Mouse (Mus musculus) CD4-positive, CD25-positive, alpha-beta regulatory T cell, adult 4 months (primary cell): ENCODE results near the gene Utp6. TPM values are rescaled to one million over a fixed set of nuclear protein-coding genes. Genes with fewer than 3 reads are reported as not detected.

Experiments used
- ATAC-seq: one replicate; pipeline ENCODE4 v1.8.0; 2017
- polyA plus RNA-seq, 2 experiments: library from polyadenylated mRNA; unstranded; fragments of 100-300 nt; shearing (Covaris generic); gene quantifications; one replicate each; pipeline ENCODE4 v1.2.1; 2017

Gene Utp6
- polyA plus RNA-seq, 2 experiments from 2014 or later, result 39.3 to 52.3 TPM

DNA sequence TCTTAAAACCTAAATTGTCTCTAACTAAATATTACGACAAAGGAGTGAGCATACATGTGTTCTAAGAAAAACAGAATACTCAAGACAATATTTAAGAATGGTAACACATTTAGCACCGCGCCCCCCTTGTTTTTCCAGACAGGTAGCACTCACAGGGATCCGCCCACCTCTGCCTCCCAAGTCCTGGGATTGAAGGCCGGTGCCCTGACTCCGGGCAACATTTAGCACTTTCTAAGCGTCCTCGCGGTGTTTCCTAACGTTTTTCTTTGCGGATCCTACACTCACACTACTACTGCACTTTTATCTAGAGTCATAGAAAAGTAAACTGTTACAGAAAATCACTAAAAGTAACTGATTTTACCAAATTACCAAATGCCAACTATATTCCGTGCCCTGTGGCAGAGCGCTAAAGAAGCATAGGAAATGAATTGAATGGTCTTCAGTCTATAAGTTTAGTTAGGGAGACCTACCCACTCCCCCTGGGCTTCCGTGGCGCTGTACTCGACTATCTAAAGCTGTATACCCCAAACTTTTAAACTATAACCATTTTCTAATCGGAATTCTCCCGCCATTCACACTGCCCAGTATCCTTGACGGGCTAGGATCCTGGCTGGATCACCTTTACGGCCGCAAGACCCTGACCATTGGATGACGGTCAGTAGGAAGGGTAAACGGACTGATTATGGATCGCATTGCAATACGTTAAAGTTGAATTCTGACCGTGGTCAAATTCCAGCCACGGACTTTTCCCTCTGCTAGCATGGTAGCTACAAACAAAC is 655 bp downstream of the Utp6 start:
- no peak for ATAC-seq

DNA sequence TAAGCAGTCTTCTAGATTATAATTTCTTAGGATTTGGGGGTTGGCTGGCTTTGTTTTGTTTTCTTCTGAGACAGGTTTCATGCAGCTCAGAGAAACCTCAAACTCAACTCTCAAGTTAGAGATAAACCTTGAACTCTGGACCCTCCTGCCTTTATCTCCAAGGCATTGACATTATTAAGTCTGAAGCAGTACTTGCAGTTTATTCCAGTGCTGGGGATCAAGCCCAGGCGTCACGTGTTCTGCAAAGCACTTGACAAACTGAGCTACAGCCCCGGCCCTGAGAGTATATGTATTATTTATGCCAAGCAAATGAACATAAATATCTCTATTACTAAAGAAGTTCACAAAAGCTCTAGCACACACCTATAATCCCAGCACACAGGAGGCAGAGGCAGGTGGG is 14.9 kb downstream of the Utp6 start:
- no peak for ATAC-seq

DNA sequence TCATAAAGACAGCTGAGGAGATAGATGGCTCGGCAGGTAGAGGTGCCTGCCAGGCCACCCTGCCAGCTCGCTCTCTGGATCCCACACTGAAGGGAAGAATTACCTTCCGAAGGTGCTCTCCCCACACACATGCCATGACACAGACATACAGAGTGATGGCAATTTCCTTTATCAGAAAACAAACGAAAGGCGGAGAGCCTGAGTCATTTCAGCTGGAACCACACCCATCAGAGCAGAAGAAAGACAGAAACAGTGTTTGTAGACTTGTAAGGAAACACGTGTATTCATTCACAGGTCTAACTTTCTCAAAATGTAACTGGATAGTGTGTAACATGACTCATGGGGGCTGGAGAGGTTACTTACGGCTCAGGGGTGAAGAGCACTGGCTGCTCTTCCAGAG is 18.6 kb downstream of the Utp6 start:
- no peak for ATAC-seq

DNA sequence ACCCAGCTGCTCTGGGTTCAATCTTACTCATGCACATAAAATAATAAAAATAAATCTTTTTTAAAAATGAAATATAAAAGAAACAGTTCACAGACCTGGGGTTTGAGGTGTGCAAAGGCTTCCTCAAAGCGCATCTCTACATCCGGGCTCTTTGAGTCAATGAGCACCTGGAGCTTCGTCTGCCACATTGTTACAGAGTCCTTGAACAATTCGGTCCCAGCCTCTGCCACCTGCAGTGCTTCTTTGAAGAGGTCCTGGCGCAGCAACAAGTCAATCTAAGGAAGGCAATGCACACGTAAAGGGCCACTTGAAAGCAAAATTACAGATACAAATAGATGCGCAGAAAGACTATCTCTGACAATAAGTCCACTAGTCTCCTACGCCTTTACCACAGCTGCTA is 19.1 kb downstream of the Utp6 start:
- ATAC-seq, result no peak

DNA sequence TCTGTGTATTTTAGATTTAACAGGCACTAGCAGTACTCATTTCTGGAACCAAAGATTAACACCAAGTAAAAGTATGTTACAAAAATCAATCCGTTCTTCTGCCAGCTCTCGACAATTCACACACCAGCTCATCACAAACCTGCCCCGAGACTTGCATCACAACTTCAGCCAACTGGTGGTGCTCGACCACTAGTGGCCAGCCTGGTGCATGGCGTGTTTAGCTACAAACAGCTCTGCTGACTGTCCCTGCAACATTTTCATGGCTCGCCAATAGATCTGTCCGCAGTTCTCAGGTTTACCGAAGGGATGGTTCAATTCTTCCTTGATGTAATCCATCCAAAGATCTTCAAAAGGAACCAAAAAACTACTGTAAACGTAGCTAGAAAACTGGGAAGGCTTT is 26.4 kb downstream of the Utp6 start:
- no peak for ATAC-seq

DNA sequence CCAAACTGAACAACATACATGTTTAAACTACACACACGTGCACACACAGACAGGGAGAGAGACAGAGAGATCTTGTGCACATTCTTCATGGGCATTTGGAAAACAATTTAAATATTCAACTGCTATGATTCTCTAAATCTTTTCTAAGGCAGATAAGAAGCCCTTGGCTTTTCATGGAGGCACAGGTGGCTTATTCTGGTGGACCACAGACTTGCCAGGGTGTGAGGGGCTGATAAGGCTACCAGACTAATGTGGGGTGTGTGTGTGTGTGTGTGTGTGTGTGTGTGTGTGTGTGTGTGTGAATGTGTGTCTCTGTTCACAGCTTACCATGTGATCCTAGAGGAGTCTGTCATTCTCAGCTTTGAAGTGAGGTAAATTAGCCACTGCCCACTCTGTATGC is 39.4 kb downstream of the Utp6 start:
- no peak for ATAC-seq

DNA sequence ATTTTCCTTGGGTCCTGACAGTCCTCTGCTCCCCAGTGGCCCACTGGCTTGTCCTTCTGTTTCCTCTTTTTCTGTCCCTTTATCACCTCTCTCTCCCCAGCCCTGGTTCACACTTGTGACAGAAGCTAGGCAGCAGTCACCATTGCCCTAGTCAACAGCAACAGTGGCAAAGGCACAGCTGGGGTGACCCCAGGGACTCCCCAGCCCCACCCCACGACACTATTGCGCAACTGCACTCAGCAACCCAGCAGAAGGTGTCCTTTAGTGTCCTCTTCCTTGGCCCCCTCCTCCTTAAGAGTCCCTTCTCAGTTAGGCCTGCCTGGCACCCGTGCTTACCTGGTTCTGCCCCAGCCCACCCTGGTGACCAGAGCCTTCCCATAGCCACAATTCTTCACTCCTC is 40.0 kb downstream of the Utp6 start:
- no peak for ATAC-seq

DNA sequence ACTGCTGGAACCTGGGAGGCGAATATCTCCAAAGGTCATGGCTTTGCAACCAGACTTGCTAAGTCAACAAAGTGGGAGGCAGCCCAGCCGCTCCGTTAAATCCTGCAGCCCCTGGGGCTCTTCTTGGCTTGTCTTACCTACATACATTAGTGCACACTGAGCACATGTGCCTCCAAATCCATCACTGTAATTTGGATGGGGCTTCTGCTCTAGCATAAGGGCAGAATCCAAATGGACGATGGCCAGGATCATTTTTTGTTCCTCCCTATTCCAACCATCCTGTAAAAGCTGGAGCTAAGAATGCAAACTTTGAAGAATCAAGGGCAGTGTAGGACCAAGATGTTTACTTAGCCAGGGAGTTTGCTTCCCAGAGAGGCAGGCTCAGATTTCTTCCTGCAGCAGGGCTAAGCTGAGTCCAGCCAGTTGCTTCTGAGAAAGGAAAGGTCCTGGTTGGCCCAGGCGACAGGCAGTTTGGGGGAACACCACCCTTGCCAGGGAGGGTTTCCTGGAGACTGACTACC is 41.6 kb downstream of the Utp6 start:
- no peak for ATAC-seq

DNA sequence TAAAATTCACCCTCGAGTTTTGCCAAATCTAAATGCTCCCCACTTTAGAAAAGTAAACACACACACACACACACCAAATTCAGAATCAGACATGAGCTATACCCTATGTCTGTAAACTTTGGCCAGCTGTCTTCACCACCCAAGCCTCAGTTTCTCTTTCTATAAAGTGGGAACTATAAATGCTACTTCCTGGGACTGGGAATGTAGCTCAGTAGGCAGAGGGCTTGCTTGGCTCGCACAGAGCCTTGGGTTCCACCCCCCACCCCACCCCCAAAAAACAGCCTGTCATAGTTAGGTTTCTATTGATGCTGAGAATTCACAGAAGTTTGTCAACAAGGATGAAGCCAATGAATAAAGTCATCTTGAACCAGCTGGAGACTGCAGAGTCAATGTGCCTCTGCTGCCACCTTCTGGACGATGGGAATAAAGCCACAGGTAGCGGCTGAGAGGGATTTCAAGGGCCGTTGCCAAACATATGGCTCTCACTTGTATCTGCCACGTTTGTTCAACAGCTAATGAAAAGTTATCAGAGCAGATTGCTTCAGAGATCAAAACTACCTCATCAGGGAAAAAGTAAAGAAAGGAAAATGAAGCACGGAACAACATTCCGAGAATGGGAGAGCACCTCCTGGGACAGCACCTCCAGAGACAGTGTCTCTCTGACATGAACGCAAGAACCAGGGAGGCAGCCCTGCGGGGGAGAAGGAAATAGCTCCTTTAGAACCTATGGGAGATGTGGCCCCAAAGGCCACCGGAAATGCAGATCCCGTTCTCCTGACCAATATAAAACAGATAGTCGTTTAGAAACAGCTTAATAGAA is 42.3 kb downstream of the Utp6 start:
- peak; percentile 83 for ATAC-seq

DNA sequence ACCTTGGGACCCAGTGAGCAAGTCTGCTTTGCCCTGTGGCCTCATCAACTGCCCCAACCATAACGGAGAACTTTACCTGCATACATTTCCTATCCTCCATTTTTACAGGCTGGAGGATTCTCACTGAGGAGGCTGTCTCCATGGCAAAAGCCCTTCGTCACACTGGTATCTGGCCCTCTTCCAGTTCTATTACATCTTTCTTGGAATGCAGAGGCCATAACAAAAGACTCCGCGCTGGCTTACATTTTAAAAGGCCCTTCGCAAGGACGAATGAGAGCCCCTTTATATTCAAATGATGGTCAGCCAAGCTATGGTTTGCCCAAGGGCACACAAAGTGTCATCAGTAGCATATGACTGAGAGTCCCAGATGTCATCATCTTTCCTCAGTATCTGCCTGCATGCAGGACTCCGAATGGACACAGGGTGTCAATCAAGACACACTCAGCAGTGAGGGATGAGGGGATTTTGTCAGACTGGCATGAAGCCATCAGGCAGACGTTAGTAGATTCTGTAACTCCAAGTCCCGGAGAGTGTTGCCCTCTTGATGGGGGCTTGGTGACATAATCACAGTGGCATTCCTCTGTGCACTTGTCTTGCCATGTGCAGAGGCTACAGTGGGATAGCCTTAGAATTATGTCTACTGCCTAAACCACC is 46.4 kb downstream of the Utp6 start:
- no peak for ATAC-seq

DNA sequence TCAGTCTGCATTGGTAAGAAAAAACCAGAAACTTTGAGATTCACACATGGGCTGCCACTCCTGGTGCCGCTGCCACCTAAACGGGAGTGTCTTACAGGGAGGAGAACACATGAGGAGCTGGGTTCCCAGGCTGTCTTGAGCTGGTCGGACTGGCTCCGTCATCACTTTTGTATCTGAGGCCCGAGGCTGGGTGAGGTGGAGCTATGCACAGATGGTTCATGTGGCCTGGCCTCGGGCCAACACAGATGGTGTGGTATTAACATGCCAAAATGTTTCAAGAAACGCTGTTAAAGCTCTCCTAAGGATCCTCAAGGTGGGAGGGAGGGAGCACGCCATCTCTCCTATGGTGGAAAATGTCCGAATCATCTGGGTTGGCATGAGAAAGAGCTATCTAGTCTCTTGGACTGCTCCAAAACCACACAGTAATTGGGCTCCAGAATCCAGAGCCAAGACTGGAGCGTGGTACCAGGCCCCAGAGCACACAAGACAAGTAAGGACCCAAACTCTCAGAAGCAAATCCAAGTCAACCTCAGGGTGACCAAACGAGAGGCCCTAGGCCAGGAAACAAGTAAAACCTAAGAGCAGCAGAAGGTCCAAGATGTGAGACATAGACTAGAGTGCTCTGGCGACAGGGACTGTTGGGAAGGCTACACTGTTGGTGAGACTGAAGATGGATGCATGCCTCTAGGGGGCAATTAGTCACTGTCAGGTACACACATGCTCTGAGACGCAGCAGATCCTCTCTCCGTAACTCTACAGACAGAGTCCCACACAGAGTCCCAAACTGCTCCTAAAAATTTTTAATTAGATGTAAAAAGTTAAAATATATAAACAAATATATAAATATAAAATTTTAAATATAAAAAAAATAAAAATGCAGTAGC is 53.3 kb downstream of the Utp6 start:
- ATAC-seq, result no peak

DNA sequence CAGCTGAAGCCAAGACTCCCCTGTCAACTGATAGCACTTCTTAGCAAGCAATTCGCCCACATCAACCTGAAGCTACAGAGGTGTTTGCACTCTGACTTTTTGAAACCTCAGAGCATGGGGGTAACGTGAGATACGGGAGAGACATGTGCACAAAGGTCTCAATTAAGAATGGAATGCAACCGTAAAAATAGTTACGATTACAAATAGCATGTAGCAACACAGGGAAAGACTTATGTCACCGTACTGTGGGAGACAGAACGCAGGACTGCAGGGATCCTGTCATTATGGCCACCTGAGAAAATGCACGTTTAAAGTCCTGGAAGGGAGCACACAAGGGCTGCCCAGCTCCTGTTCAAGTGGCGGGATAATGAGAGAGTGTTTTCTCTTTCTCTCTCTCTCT is 55.3 kb downstream of the Utp6 start:
- ATAC-seq, result no peak

DNA sequence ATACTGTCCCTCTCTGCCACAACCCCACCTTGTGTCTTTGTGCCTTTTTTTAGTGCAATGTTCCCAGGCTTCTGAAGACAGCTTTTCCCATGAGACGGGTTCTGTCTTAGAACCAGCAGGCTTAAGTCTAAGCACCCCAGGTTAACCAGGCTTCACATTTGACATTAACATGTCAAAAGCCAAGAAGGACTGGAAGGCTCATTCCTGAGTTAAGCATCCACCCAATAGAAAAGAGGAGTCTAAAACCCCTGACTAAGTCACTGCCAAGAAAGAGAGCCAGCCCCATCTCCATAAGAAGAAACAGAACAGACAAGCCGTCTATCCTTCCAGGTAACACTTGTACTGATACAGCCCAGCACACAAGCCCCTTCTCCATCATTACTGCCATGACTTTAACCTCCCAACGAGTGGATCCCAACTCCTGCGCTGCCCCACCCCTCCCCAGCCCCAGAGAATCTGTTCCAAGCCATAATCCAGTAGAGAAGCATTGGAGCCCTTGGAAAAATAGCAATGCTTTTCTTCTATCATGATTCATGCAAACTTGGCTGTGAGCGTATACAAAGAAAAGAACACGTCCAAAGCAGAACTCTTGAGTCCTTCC is 59.2 kb downstream of the Utp6 start:
- ATAC-seq, result no peak

DNA sequence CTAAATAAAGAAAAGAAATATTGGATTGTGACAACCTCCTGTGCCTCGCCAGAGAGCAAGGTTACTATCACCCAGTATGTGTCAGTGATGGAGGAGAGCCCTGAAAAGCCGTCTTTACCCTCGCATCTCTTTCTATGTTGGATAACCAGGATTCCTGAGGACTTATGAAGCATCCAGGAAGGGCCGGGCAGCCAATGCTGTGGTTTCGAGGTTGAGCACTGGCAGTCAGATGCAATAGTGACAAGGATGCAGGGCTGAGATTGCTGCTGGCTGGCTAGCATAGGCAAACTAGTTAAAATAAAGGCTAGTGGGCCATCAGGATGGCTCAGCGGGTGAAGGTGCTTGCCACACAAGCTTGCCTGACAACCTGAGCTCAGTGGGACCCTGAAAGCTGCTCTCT is 61.0 kb downstream of the Utp6 start:
- ATAC-seq, result no peak

DNA sequence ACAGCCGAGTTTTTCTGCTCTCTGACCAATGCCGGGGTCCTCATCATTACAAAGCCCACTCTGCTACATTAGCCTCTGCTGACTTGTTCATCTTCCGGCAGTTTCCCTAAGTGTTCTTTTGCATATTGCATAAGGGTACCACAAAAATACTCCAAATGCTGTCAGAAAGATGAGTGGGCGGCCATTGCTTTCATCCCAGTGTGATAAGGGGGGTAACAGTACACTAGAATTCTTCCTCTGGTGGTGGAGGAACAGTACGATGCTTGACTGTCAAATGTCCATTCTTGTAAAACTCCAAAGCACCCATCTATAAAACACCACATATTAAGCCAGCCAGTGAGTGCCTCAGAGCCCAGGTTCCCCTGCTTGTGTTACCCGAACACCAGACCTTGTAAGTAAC is 69.9 kb downstream of the Utp6 start:
- ATAC-seq, result no peak

DNA sequence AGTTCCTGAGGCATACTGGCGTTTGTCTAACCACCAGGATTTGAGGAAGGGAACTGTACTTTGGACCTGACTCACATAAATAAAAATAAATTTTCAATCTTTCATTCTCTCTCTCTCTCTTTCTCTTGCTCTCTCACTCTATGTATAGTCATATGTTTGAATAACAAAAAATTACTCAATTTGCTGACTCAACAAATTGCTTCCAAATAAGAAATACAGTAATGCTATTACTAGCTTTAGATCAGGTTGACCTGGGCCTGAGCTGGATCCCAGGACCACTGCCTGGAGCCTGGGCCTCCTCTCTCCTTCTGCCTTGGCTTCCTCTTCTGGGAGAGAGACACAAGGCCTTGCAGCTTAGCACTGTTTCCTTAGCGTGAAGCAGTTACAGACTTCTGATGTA is 71.4 kb downstream of the Utp6 start:
- no peak for ATAC-seq

DNA sequence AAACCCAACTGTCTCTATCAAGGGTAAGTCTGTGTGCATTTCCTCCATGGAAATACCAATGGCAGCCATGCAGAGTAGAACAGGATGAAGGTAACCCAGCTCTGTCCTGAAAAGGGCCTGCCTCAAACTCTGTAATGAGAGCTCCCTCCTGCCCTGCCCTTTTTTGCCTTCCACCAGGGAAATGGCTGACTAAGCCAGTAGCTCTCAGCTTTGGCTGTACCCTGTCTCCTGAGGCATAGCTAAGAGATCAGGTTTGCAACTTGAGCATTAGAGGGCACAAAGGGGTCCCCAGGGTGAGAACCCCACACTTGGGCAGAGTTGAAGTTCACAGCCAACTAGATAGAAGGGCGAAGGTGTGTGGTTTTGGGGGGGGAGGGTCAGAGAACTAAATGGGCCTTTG is 75.2 kb downstream of the Utp6 start:
- no peak for ATAC-seq

DNA sequence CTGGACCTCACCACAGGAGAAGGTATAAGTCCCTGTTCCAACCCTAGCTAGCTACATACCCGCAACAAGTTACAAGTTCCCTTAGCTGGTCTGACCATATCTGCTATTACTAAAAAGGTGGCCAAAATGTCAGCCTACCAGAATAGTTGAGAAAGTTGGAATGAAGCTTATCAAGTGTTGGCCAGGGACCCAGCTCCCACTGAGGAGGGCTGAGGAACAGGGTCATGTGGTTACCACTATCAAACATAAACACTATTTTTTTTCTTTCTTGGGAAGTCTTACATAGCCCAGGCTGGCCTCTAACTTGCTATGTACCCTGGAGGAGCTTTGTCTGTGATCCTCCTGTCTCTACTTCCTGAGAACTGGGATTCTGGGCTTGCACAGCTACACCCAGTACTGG is 75.8 kb downstream of the Utp6 start:
- ATAC-seq, result no peak

DNA sequence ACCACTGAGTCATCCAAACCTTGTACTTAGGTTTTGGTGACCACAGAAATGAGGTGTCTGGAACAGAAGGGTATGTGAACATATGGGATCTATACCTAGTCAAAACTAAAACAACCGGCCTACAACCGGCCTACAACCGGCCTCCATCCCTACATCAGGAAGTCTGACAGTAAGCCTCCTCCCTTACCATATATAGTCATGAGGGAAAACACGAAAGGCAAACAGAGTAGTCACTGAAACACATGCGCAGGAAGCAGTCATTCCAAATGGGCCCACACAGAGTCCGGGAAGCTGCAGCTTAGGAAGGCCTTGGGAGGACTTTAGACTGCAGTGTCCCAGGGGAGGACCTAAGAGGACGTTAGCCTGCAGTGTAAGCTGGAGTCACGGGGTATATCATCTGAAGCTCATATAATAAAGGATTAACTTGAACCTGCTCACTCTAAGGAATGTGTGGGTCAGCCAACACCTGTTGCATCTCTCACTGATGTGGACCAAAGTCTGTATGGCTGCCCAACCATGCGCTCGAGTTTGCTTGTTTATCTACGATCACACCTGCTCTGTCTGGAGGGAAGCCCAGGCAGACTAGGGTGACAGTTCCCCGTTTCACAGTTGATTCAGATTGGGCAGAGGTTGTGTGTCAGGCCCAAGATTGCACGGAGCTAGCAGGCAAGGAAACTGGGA is 76.3 kb downstream of the Utp6 start:
- no peak for ATAC-seq

DNA sequence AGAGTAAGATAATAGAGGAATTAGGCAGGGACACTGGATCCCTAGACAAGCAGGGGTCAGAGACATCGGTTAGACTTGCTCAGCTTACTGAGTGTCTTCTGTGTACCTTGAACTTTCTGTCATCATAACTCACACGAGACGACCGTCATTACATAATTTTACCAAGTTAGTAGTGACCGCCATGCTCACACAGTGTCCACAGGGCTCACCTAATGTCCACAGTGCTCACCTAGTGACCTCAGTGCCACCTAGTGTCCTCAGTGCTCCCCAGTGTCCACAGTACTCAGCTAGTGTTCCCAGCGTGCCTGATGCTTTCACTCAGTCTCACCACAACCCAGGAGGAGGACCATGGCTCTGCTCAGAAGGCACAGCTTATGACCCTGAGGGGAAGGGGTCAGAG is 77.4 kb downstream of the Utp6 start:
- no peak for ATAC-seq
